Mouse (Mus musculus) telencephalon, adult 2 months (tissue): Measurements from ENCODE around the gene Ostc.

Source experiments
- DNase-seq: peaks from one replicate; pipeline ENCODE4 v3.0.0-alpha.2; 2011; ENCODE audit warnings: low read depth, low spot score

Gene Ostc

DNA sequence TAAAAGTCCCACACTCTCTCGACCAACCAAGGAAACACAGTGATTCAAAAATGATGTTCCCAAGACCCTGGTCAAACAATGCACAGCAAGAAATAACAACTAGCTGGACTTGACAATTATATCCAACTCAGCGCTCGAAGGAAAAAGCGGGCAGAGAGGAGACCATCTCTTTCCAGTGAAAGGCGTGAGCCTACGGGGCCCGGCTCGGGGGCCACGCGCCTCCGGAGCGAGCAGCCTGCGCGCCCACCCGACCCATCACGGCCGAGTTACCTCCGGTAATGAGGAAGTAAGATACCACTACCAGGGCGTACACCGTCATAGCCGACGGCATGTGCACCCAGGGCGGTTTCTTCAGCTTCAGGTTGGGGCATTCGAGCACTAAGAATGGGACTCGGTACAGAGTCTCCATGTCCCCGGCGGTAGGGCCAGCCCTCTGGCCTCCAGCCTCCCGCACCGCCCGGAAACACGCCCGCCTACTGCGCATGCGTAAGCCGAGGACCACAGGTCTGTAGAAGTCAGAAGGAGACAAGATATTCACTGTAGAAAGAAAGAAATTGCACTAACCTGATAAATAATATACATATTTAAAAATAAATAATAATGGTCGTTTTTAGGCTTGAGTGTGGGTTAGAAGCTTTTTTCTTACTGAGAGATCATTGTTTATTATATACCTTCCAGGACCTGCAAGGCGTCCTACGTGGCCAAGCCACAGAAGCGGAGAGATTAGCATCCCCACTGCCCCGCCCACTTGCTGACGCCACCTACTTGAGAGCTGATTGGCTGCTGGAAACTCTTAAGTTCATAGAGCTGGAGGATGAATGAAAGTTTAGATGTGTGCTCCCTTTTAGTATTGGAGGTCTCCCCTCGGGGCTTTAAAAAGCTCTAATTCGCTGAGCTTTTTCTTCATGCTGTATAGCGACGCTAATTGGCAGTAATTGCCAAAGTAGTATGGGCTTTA is at the start of gene Ostc:
Ostc (minus strand) TSS at position 478 of the 958 bp plus-strand sequence.
- DNase-seq: peak; percentile 97

DNA sequence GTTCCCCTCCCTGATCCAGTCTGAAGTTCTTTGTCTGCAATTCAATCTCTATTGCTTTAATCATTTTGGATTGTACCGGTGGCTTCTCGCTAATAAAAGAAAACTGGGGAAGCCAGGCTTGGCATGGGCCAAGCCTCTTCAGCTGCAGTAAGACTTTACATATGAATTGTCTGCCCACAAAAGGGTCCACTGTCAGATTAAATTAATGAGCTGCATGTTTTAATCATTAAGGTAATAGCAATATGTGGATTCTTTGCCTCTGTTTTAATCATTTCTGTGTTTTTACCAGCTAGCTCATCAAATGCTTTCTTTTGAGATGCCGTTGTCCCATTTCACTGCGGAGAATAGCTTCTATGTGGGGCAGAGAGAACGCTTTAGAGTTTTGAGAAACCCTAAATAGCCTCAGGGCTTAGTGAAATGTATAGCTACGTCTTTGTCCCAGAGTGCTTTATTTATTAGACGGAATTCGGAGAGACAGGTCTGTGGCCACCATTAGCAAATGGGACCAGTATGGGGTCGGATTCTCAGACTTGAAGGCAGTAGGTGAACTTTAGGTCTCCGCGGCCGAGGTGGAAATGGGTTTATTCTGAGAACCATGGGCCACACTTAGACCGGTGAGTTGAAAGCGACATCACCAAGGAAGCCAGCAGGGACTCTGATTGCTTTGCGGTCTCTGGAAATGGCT is 49.1 kb upstream of the Ostc start:
- DNase-seq: no peak

GRCm38 (mm10) chr3:130757117-130757852 is 48.0 kb upstream of the Ostc start:
- DNase-seq: no peak

DNA sequence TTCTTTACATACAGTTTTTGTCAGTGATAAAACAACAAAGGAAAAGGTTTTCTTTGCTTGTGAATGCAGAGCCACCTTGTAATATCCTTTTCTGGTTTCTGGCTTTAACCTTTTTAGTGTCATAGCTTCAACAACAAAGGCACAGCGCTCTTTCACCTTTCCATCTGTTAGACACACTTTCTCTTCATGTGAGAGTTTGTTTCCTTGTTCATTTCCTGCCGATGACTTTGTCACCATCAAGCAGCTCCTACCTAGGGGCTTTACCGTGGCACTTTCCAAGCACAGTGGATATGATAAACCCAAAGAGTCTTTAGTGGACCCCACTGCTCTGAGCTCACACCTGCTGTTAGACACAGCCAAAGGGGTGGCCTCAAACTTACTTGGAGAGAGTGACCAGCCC is 40.0 kb upstream of the Ostc start:
- no peak for DNase-seq

- no peak for DNase-seq
These were observed 37.7 kb upstream of the Ostc start for GRCm38 (mm10) chr3:130746673-130747619.

DNA sequence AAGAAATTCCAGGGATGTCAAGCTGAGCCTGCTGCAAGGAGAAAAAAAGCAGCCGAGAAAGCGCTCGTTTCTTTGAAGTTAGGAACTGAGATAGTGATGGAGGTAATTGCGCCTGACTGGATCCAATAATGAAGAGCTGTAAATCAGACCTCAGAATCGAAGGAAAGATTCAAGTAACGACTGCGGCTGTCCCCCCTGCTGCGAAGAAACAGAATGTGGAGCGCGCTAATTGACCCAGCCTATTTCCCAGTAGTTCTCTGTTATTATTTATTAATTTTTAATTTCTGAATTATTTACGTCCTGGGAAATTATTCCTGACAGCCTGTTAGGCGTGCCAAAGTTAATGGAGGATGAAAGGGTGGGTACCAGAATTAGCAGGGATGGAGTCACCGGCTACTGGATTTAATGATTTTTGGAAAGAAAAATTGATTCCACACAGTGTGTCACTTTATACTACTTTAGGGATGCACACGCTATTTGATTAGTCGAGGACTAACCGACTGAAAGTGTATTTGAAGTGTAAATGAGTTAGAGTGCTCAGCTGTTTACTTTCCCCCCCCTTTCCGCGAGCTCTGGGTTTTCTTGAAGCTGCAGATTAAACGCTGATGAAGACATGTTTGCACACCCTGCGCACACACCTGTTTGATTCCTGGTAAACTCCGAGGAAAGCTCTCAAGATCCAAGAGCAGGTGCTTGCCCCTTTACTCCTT is 28.6 kb upstream of the Ostc start:
- DNase-seq: no peak

GRCm38 (mm10) chr3:130736758-130737157 is 27.5 kb upstream of the Ostc start:
- DNase-seq: no peak

DNA sequence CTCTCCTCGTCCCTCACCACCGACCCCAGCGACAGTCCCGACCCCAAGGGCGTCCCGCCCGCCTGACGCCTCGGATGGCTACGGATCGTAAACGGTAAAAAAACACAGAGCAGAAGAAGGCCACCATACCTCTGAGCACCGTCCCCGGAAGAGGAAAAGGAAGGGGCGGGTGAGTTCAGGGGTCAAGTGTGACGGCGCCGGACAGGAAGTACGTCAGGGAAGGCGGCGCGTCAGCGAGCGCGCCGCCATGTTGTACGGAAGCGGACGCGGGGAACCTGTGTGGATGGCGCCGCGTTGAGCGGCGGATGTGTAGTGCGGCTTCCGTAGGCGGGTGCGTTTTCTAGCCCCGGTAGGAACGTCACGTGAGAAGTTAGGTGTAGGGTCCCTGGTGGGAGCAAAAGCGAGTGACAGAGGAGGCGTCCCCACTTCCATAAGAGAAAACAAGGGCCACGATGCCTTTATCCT is 21.0 kb upstream of the Ostc start, which contains the start of gene Rpl34:
Rpl34 (minus strand) TSS at position 210 of the 465 bp plus-strand sequence.
- peak; percentile 96 for DNase-seq

DNA sequence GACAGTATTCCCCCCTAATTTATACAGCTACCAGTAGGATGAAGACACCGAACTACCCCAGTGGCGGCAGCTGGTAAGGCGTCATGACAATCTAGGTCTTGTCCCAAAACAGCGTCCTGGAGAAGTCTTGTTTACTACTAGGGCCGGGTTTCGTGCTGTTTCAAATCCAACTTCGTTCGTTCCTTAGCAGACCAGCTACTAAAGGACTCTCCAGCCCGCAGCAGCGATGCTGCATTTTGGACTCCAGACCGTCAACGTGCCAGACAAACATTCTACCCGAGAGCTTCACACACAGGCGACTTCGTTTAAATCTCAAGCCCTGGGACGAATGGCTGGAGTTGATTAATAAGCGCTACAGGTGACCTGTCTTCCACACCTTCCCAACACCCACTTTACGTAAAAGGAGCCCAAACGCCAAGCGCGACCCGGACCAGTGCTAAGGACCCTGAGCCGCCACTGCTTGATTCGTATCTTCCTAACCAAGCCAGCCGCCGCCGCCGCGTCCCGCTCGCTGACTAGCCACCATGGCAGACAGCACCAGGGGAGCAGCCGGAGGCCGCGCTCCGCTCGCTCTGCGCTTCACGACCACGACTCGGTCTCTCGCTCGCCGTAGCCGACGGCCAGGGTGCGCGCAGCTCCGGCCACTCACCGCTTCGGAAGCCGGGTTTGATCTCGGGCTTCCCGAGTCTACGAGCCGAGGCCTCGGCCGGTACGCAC is 20.4 kb upstream of the Ostc start:
- DNase-seq: no peak

GRCm38 (mm10) chr3:130727676-130728075 is 18.4 kb upstream of the Ostc start:
- no peak for DNase-seq

- no peak for DNase-seq
These were observed 17.8 kb upstream of the Ostc start for GRCm38 (mm10) chr3:130727036-130727435.

DNA sequence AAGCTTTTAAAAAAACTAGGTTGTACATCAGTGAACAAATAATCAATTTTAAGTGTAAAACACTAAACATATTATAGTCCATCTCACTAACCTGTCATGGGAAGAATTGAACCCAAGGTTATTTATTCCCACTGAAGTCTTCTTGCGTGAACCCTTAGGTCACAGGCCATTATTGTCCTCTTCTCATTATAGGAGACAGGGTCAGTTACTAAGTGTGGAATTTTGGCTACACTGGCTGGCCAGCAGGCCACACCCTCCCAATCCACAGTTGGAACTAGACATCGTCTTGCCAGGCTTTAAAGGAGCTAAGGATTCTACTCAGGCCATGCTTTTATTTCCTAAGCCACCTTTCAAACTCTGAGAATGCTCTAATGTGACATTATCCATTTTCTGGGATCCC is 16.5 kb upstream of the Ostc start:
- no peak for DNase-seq

GRCm38 (mm10) chr3:130722733-130723478 is 13.7 kb upstream of the Ostc start:
- DNase-seq: no peak

GRCm38 (mm10) chr3:130720225-130720624 is 11.0 kb upstream of the Ostc start:
- no peak for DNase-seq

DNA sequence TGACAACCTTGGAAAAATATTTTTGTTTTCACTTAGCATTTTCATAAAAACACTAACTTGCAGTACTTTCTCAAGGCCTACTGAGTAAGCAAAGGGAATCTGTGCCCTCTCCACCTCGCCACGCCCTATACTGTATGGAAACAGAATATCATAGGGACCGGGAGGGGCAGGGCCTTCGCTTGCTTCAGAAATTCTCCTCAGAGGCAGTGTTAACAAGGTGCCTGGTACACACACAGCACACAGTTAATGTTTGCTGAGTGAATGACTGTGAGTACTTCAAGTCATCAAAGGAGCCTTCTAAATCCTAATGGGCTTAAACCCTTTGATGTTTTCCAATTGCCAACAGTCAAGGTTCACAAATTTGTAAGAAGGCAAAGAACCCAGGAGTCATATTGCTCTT is 9.6 kb upstream of the Ostc start:
- no peak for DNase-seq

DNA sequence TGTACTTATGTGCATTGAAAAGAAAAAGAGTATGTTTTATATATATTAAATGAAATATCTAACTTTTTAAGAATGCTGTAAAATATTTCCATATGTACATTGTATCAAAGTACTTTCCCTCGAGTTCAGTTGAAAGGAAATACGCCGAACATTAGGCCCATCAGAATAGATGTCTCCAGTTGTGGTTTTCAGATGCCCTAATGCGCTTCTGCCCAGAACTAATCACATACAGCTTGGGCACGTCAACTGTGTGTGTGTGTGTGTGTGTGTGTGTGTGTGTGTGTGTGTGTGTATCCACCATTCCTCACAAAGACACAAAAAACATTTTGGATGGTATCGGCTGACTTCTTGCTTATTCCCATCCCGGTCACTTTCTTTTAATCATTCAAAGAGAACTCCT is 7.3 kb upstream of the Ostc start:
- no peak for DNase-seq

GRCm38 (mm10) chr3:130714775-130715568 is 5.7 kb upstream of the Ostc start:
- peak; percentile 58 for DNase-seq

- no peak for DNase-seq
These were observed 3.6 kb upstream of the Ostc start for GRCm38 (mm10) chr3:130712891-130713290.
